Mouse (Mus musculus) adrenal gland, adult (tissue): ENCODE measurements around the gene Ryr3.

Experiments
- DNase-seq, 2 experiments: peaks; one replicate each; pipeline ENCODE4 v3.0.0; 2022 to 2023; ENCODE audit warnings: low spot score in 1 of 2; ENCODE audit not compliant: inconsistent age in 2 of 2

Ryr3 gene

DNA sequence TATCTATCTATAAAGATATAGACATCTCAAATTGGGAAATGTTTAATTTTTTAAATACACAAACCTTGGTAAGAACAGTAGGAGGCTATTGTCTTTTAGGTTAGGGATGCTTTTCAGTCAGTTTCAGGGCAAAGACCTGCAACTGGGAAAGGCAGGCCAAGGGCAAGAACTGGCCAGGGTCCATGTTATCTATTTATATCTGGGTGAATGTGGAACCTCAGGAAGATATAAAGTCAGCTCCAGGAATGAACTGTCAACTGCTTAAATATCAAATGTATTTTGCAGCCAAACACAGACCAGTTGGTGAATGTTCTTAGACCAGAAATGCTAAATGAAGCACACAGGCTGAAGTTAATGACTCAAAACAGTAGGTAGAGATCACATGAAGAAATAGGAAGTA is 303.1 kb downstream of the Ryr3 start:
- no peak for DNase-seq

GRCm38 (mm10) chr2:112912611-112913010 is 304.3 kb downstream of the Ryr3 start:
- DNase-seq = no peak

DNA sequence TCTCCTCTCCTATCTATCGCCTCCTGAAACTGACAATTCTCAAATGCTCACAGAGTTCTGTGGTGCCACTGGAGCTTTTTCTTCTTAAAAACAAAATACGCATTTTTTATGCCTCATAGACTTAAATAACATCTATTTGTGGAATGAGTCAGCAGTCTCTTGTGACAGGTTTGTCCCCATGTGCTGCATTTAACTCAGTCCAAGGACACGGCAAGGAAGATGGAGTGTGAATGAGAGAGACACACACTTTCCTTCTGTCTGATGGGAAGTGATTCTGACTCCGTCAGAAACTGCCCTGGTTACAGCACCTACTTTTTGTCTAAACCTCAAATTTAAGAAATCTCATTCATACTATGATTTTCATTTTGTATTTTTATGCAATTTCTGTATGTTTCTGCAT is 306.3 kb downstream of the Ryr3 start:
- no peak for DNase-seq

- no peak for DNase-seq
These were observed 307.8 kb downstream of the Ryr3 start for GRCm38 (mm10) chr2:112909142-112909541.

- DNase-seq = no peak
These were observed 316.1 kb downstream of the Ryr3 start for GRCm38 (mm10) chr2:112900747-112901146.

DNA sequence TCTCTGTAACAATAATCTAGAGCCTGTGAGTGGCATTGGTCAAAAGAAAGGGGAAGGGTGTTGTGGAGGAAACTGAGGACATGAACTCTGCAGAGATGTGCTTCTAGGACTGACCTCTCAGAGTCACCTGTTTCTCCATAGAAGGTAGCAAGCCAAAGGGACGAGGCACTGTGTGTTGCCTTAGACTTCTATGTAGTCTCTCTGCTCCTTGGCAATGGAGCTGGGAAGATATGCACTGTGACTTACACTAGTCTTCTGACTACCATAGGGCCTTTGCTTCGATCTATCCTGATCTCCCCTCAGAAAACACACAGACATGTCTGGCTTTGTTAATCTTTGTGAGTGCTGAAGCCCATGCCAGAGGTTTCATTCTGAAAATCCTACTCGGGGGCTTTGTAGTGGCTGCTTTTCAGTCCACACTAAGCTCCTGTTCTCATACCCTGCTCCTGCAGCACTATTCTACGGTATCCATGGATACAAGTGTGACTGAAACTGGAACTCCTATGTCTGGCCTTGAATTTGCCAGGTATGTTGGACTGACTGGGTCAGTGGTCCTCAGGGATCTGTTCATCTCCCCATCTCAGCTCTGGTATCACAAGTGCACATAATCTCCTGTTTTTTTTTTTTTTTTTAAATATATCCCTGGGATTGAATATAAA is 332.3 kb downstream of the Ryr3 start:
- no peak for DNase-seq

- no peak for DNase-seq
These were observed 335.1 kb downstream of the Ryr3 start for GRCm38 (mm10) chr2:112881805-112882204.

- DNase-seq = no peak
These were observed 335.5 kb downstream of the Ryr3 start for GRCm38 (mm10) chr2:112881376-112881775.

- no peak for DNase-seq
These were observed 339.5 kb downstream of the Ryr3 start for GRCm38 (mm10) chr2:112877404-112877803.

GRCm38 (mm10) chr2:112866043-112866551 is 350.8 kb downstream of the Ryr3 start:
- DNase-seq = no peak

- DNase-seq = no peak
These were observed 355.1 kb downstream of the Ryr3 start for GRCm38 (mm10) chr2:112861792-112862191.

DNA sequence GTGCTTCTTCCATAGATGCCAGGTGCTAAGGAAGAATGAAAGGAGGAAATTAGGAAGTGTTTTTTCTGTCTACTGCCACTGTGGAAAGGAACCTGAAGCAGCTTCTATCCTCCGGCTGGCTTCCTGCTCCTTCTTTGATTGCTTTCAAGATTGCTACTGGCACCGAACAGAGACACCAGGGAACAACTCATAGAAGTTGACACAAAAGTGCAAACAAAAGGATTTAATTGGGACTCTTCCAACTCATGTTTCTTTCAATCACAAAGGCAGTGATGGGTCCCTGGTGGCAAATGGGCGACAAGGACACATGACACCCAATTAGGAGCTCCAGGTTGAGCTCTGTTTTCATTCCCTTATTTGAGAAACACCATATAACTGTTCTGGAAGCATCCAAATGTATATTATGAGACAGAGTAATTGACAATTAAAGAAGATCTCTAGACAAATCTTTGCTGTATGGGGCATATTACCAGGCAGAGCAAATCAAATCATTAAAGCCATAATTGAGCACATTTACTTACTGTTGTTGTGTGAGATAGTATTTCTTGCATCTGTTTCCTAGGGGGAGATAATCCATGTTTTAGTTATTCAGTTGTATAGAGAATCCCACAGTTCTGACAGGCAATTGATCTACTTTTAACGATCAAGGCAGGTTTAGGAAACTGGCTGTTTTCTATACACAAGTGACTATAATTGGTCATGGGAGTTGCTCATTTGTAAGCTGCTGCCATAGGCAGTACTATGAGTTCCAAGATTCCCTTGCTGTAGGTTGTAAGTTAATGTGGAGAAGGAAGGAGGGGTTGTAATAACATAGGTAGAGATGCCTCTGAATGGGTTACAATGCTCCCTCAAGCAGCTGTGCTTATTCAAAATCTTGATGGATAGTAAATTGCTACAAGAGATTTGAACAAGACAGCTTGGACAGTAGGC is 371.0 kb downstream of the Ryr3 start:
- no peak for DNase-seq

DNA sequence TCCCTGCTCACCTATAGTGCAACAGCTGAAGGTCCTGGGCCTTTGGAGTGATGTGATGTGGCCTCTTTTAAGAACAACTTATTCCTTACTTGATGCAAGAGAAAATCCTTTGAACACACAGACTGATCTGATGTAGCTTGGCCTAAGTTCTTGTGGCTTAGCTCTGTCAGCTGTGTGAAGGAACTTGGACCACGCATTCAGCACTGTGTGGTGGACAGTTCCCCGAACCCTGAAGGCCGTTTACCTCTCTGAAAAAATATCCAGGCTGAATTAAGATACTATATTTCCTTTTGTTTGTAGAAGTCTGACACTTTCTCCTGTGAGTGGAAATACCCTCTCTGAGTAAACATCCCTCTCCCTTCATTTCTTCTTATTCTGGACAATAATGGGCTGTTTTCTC is 374.0 kb downstream of the Ryr3 start:
- DNase-seq = peak in 1 of 2 experiments; percentile 36

DNA sequence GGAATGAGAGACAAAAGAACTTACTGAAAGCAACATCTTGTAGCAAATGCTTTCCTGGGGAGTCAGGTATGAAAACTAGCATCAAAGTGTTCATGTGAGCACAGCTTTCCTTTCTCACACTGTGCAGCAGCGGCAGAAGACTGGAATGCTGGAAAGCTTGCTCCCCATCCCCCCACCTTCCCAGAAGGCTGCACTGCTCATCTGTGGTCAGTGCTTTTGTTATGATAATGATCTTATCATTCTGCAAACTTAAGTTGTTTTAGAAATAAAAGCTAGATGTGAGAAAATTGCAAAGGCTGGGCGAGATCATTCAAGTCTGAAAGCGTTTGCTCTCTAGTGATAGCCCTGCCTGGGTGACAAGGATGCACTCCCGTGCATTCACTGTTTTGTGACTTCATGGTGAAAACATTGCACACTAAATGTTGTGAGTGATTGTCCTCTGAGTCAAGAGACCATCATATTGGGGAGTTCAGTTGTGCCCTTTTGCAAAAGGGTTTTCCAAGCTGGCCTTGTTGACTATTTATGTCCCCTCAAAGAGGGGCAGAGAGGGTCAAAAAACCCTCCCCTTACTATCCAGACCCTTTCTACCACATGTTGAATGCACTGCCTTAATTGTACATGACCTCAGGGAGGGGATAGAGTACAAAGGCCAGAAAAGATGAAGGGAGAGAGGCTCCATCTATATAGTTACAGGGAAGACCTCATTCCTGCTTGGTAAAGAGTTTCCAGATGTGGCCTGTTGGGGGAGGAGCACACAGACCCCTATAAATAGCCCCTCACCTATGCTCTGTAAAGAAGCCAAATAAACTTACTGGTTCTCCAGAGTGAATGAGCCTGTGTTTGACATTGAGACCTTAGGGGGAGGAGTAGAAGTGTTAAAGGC is 385.2 kb downstream of the Ryr3 start:
- DNase-seq = no peak

- no peak for DNase-seq
These were observed 390.3 kb downstream of the Ryr3 start for GRCm38 (mm10) chr2:112826571-112826970.

DNA sequence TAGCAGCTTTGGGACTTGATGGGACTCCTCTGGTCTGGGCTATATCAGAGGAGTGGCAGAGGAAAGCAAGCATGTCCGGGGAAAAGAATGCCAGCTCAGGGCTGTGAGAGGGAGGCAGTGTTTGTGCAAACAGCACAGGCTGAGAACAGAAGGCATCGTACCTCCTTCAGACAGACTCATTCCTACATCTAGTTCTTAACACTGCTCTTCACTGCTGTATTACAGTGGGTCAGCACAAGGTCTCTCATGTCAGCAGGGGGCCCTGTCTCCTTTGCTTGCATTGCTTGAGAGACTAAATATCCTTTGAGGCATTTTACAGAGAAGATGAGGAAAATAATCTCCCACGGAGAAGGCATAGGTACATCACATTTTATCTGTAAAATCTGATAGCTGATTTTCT is 394.2 kb downstream of the Ryr3 start:
- no peak for DNase-seq

GRCm38 (mm10) chr2:112819059-112819458 is 397.8 kb downstream of the Ryr3 start:
- no peak for DNase-seq

GRCm38 (mm10) chr2:112816976-112817375 is 399.9 kb downstream of the Ryr3 start:
- no peak for DNase-seq

DNA sequence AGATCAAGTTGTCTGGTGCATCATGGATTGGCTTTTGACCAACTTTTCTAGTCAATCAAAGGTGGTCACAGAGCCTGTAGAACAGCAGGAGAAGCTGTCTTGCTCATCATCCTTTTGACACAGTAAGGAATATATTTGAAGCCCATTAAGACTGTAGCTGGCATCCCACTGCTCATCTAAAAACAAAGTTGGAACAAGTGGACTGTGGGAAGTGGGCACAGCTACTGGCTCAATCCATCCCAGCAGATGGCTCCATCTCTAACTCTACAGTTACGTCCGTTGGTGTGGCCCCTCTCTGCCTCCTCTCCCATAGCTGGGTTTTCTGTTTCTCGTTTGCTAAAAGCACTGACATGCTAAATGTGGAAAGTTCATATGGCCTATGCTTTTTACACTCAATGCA is 400.9 kb downstream of the Ryr3 start:
- no peak for DNase-seq

DNA sequence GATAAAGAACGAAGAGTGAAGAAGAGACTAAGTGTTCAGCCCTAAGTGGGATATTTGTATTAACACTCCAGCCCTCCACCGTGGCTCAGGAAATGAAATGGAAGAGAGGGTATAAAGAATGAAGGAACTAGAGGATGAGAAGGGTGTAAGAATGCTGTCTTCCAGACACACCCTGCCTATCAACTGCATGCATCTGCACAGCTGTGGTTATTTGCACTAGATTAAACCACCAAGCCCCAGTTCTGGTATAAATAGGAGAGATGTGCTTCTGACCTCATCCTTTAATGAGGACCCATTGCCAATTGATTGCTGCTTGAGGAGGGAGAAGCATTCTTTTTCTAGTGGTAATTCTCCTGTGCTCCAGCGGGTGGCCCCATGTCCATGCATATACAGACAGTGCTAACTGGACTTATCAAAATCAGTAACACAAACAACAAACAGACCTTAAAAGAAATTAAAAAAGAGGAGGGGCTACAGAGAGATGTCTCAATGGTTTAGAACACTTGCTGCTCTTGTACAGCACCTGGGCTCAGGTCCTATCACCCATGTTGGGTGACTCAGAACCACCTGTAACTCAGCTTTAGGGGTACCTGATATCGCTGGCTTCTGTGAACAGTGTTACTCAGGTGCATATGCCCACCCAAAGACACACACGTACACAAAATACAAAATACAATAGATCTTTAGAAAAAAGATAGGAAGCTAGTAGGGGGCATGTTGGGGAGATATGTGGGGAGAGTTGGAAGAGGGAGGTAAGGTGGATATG is 404.1 kb downstream of the Ryr3 start:
- DNase-seq = peak in 1 of 2 experiments; percentile 36
